Comparison of ENCODE assay signal across 8 mouse cellular contexts in the genomic region with DNA sequence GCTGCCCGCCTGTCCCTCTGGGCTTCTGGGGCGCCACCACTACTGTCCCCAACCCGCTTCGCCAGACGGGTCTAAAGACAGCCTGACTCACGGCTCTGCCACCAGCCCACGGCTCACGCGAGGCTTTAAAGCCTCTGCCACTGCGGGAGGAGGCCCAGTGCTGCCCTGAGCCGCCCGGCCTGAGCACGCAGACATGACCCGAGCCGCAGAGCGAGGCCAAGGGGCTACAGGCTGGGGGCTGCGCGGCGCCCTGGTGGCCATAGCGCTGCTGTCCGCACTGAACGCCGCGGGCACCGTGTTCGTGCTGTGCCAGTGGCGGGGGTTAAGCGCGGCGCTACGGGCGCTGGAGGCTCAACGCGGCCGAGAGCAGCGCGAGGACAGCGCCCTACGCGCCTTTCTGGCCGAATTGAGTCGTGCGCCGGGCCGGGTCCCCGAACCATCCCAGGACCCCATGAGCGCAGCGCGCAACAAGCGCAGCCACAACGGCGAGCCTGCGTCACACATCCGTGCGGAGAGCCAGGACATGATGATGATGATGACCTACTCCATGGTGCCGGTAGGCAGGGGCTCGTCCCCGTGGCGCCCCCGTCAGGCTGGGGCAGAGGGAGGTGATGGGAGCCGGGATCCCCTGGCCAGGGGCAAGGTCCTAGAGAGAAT. TPM values are rescaled to one million over a fixed set of nuclear protein-coding genes. Genes with fewer than 3 reads are reported as not detected.
DNase-seq lines count a peak whose midpoint lies in the region; ATAC-seq lines count a peak whose summit lies in the region.

TSS of gene Gldn (plus strand) at position 156 of the 657 bp plus-strand sequence.

- H3K9me3 ChIP-seq in forebrain, embryonic 14.5 days (replicated peaks; ENCODE audit: control insufficient read depth, low read length) = no peaks in the 10 kb centered on the region
- H3K9me3 ChIP-seq in limb, embryonic 11.5 days (ENCODE audit: control insufficient read depth, low read length) = no peaks in the 10 kb centered on the region

- ATAC-seq in forebrain, embryonic 14.5 days = peak; percentile 44
- ATAC-seq in limb, embryonic 11.5 days (ENCODE audit: insufficient number of reproducible peaks, low FRiP score, low TSS enrichment, low read depth) = no peak

- H3K4me3 ChIP-seq in forebrain, embryonic 14.5 days (ENCODE audit: low read depth, low read length) = peak within 1 kb of the TSS; percentile 38
- peak within 1 kb of the TSS; percentile 35 for H3K4me3 ChIP-seq in limb, embryonic 11.5 days (ENCODE audit: low read depth, low read length)

- H3K9ac ChIP-seq in forebrain, embryonic 14.5 days (ENCODE audit: low read length) = peak within 1 kb of the TSS; percentile 64
- H3K9ac ChIP-seq in limb, embryonic 11.5 days (ENCODE audit: low read length) = peak within 1 kb of the TSS; percentile 38

- peaks cover 11% of the 10 kb centered on the region; the same call in 1 of the 2 replicates for H3K27me3 ChIP-seq in forebrain, embryonic 14.5 days (replicated peaks; ENCODE audit: control insufficient read depth, insufficient read depth, low read length)
- peaks cover 7% of the 10 kb centered on the region; the same call in 1 of the 2 replicates for H3K27me3 ChIP-seq in limb, embryonic 11.5 days (ENCODE audit: control insufficient read depth, insufficient read depth, low read length)

- peaks cover 6% of the 10 kb centered on the region; the same call in 1 of the 2 replicates for H3K4me1 ChIP-seq in forebrain, embryonic 14.5 days (ENCODE audit: control insufficient read depth, insufficient read depth, low read length)
- H3K4me1 ChIP-seq in limb, embryonic 11.5 days (ENCODE audit: control insufficient read depth, insufficient read depth, low read length) = no peaks in the 10 kb centered on the region; the same call in 1 of the 2 replicates

- H3K27ac ChIP-seq in forebrain, embryonic 14.5 days (ENCODE audit: low read depth, low read length) = no peak within 1 kb of the TSS
- H3K27ac ChIP-seq in limb, embryonic 11.5 days (replicated peaks; ENCODE audit: low read depth, low read length) = no peak within 1 kb of the TSS

- peak within 1 kb of the TSS; percentile 92 for H3K4me2 ChIP-seq in forebrain, embryonic 14.5 days (ENCODE audit: low read length)
- H3K4me2 ChIP-seq in limb, embryonic 11.5 days (ENCODE audit: low read depth, severe bottlenecking) = peak within 1 kb of the TSS; percentile 86

- 3% methylated on average over 56 of the region's 61 CpGs for WGBS in forebrain, embryonic 14.5 days
- 2% methylated on average over 61 of the region's 61 CpGs for WGBS in limb, embryonic 11.5 days

- no peaks in the 10 kb centered on the region for H3K36me3 ChIP-seq in forebrain, embryonic 14.5 days (ENCODE audit: control insufficient read depth, insufficient read depth, low read length)
- H3K36me3 ChIP-seq in limb, embryonic 11.5 days (ENCODE audit: control insufficient read depth, insufficient read depth, low read length) = no peaks in the 10 kb centered on the region

- peak; percentile 3 for DNase-seq in kidney, postnatal 14 days
- DNase-seq in kidney, postnatal 25 days = no peak
- peak; percentile 19 for DNase-seq in adrenal gland, adult 8-10 months
- peak; percentile 23 for DNase-seq in forebrain, embryonic 14.5 days (ENCODE audit: low spot score)
- DNase-seq in limb, embryonic 11.5 days (ENCODE audit: low spot score) = peak; percentile 53
- peak; percentile 46 for DNase-seq in retina, embryonic 14.5 days (ENCODE audit: low spot score)
- no peak for DNase-seq in T-cell, adult 2 months (ENCODE audit: low spot score)
- DNase-seq in thymus, adult 18-20 months = no peak

RNA-seq across cellular contexts. Expression of gene Gldn, which starts in this region (rescaled TPM):
- total RNA-seq in adrenal gland, adult 8-10 months (2022) = 10 to 100 TPM in 2 of 4 experiments, 1 to 10 TPM in 2; 7.0 to 14.0 (median 9.5) TPM
- 0.20 and 0.27 TPM in 2 replicates for polyA plus RNA-seq in forebrain, embryonic 14.5 days (2014; fragmentation: Nextera tagmentation; extraction: Ambion mirVana)
- polyA plus RNA-seq in limb, embryonic 11.5 days (2014; fragmentation: Nextera tagmentation; extraction: Ambion mirVana) = 0.17 and 0.32 TPM in 2 replicates

Comparison
In these comparisons a context has a peak if more than half of its experiments do, and no peak if none do; other contexts are left out.
1. DNase-seq: peak in kidney, postnatal 14 days (single experiment), adrenal gland, adult 8-10 months (single experiment) and retina, embryonic 14.5 days (single experiment); none in kidney, postnatal 25 days (0 of 2), T-cell, adult 2 months (single experiment) and thymus, adult 18-20 months (0 of 2).
2. Peak in DNase-seq, ATAC-seq, H3K4me3 ChIP-seq, H3K9ac ChIP-seq and H3K4me2 ChIP-seq in forebrain, embryonic 14.5 days; RNA of the gene not detected or under 1 TPM.
3. Peak in DNase-seq, H3K4me3 ChIP-seq, H3K9ac ChIP-seq and H3K4me2 ChIP-seq in limb, embryonic 11.5 days; RNA of the gene not detected or under 1 TPM.